26 mouse cellular contexts compared by ENCODE assay signal in genomic region chr11:62351948-62352347, GRCm38 (mm10).
"Had no signal": no experiment of that assay in that cellular context is flagged by ENCODE, and none has a peak within 500 bp of the region (broad histone marks: within the 10 kb centered on the region; RNA-seq: fewer than 3 reads in every experiment).

No protein-coding gene starts in this region.

- ATAC-seq: hindbrain, embryonic 16.5 days; inflammation-experienced regulatory T-cells, adult 6 months; intestine, embryonic 15.5 days; intestine, postnatal 0 days had no signal

- H3K27ac ChIP-seq: gastrocnemius, adult 2 months; heart, embryonic 10.5 days; hindbrain, embryonic 10.5 days; hindbrain, embryonic 12.5 days; hindbrain, embryonic 14.5 days; intestine, embryonic 15.5 days; layer of hippocampus, adult 2 months; limb, embryonic 13.5 days; limb, embryonic 15.5 days had no signal

- H3K9me3 ChIP-seq: heart, embryonic 10.5 days; heart, embryonic 12.5 days; hindbrain, embryonic 10.5 days; hindbrain, embryonic 12.5 days; intestine, embryonic 15.5 days; limb, embryonic 13.5 days; limb, embryonic 15.5 days had no signal

- H3K4me2 ChIP-seq: heart, embryonic 12.5 days; hindbrain, embryonic 12.5 days; hindbrain, embryonic 14.5 days; intestine, embryonic 15.5 days; limb, embryonic 13.5 days; limb, embryonic 15.5 days had no signal

- H3K4me3 ChIP-seq: gastrocnemius, adult 2 months; heart, embryonic 10.5 days; heart, embryonic 12.5 days; hindbrain, embryonic 10.5 days; hindbrain, embryonic 12.5 days; intestine, embryonic 15.5 days; layer of hippocampus, adult 2 months; limb, embryonic 13.5 days; limb, embryonic 15.5 days had no signal

- DNase-seq: gastrocnemius, adult 2 months; gastrocnemius, postnatal 10 days; gastrocnemius, postnatal 25 days; heart, adult 18-20 months; heart, postnatal 10 days; heart, postnatal 4 days; kidney, adult 18-20 months; kidney, adult 8-10 months; kidney, postnatal 10 days; kidney, postnatal 25 days; kidney, postnatal 4 days; layer of hippocampus, adult 9-11 months; layer of hippocampus, postnatal 36 days; left cerebral cortex, postnatal 4 days had no signal

- H3K27me3 ChIP-seq: heart, embryonic 12.5 days; hindbrain, embryonic 12.5 days; intestine, embryonic 15.5 days; limb, embryonic 13.5 days; limb, embryonic 15.5 days had no signal

- H3K9ac ChIP-seq: heart, embryonic 12.5 days; hindbrain, embryonic 12.5 days; hindbrain, embryonic 14.5 days; intestine, embryonic 15.5 days; limb, embryonic 13.5 days; limb, embryonic 15.5 days had no signal

- H3K4me1 ChIP-seq: heart, embryonic 10.5 days; heart, embryonic 12.5 days; hindbrain, embryonic 10.5 days; hindbrain, embryonic 12.5 days; intestine, embryonic 15.5 days; limb, embryonic 15.5 days had no signal
